Mouse (Mus musculus) T-helper 2 cell (primary cell): ENCODE results near the gene Gm3629.
"Not testable (repeated sequence)": the region's sequence is repeated elsewhere in the genome, so short reads cannot be mapped to it uniquely, and the experiment has no call there.

Experiments
- in situ Hi-C: fragments of 300-600 bp; cut with MboI, MseI; formaldehyde crosslinking; loops from one replicate; pipeline ENCODE4 v1.15.1; 2025; ENCODE audit warnings: high pct_unique_total_duplicates

Gene Gm3629

DNA sequence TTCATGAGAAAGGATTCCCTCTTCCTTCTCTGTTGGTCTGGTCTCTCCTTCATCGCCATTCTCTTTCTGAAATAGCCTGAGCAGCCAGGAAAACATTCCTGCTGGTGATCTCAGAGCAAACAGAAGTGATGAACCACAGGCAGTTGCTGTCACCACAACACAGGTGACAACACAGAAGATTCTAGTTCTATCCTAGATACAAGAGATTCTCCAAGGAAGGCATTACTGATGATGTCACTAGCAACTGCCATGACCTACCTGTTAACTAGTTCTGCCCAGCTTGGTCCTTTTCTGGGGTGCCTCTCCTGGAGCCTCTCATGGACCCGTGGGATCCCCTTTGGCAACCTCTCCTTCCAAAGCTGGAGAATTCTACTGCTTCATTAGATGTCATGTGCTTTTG, at the start of gene Gm3629:
TSS of gene Gm3629 (minus strand) at position 101 of the 400 bp plus-strand sequence.
- in situ Hi-C loops: not testable (repeated sequence)

DNA sequence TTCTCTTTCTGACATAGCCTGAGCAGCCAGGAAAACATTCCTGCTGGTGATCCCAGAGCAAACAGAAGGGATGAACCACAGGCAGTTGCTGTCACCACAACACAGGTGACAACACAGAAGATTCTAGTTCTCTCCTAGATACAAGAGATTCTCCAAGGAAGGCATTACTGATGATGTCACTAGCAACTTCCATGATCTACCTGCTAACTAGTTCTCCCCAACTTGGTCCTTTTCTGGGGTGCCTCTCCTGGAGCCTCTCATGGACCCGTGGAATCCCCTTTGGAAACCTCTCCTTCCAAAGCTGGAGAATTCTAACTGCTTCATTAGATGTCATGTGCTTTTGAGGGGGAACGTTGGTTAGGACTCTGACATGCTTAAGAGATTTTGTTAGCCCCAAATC, 31.9 kb upstream of the Gm3629 start, which contains the start of gene Gm3460:
TSS of gene Gm3460 (minus strand) at position 101 of the 400 bp plus-strand sequence.
- in situ Hi-C loops: loop anchor here (25.0 kb wide), 1 partner anchor 1985 kb away; the partner anchor contains the start of gene Gm8159

DNA sequence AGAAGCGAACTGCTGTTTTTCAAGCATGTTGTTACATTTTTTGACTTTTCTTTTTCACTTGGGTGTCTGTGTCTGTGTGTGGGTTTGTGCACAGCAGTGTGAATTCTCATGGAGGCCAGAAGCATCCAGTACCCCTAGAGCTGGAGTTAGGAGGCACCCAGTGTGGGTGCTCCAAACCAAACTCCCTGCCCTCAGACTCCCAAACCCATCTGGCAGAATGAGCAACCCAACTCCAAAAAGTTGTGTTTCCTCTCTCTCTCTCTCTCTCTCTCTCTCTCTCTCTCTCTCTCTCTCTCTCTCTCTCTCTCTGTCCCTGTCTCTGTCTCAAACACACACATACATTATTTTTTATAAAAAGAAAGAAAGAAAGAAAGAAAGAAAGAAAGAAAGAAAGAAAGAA, 16.0 kb upstream of the Gm3629 start:
- in situ Hi-C loops: loop anchor here (25.0 kb wide), 1 partner anchor 1969 kb away; the partner anchor contains the start of gene Gm8159

DNA sequence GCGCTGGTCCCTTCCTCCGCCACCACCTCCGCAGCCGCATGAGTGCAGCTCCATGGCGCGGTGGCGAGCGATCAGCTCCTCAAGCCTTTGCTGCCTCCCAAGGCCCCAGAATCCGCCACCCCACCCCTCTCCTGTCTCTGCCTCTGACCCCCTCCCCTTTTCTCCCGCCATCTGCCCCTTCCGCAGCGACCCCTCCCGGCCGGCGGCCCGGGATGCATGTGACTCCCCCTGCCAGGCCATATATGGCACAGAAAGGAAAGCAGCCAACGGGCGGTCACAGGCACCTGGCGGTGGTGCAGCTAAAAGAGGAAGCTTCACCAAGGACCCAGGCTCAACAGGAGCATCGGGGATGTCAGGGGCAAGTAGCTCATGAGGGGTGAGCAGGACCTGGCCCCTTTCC, 14.6 kb upstream of the Gm3629 start:
- in situ Hi-C loops: loop anchor here (25.0 kb wide), 1 partner anchor 1968 kb away; the partner anchor contains the start of gene Gm8159

DNA sequence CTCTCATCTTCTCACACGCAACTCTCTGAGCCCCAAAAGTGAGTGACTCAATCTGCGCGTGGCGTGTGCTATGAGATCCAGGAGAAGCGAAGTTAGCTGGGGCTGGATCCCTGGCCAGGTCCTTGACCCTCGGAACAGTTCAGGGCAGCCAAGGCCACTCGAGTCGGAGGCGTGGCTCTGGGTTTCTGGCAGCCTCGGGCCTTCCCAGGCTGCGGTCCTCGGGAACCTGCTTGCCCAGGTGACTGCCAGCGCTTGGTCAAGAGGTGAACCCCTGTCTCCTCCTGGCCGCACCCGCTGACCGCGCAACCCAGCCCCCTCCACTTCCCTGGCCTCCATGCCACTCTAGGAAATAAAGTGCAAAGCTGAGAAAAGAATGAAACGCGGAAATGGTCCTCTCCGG, 14.1 kb upstream of the Gm3629 start:
- in situ Hi-C loops: loop anchor here (25.0 kb wide), 1 partner anchor 1967 kb away; the partner anchor contains the start of gene Gm8159

DNA sequence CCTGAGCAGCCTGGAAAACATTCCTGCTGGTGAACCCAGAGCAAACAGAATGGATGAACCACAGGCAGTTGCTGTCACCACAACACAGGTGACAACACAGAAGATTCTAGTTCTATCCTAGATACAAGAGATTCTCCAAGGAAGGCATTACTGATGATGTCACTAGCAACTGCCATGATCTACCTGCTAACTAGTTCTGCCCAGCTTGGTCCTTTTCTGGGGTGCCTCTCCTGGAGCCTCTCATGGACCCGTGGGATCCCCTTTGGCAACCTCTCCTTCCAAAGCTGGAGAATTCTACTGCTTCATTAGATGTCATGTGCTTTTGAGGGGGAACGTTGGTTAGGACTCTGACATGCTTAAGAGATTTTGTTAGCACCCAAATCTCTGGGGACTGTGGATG, 53.2 kb downstream of the Gm3629 start, which contains the start of gene Gm8356:
TSS of gene Gm8356 (minus strand) at position 101 of the 400 bp plus-strand sequence.
- in situ Hi-C loops: not testable (repeated sequence)
